Mouse (Mus musculus) testis, adult 2 months (tissue): ENCODE measurements at regions not wholly inside any gene's neighbourhood (a gene's known extent, or its start where the extent isn't known, plus 50 kb on each side); places are given as distances from the start of the nearest gene placed in this dataset.

ENCODE experiments used
- CTCF ChIP-seq: fragments of 200-500 bp; IDR thresholded peaks from 2 replicates; pipeline ENCODE4 v1.5.1; 2012; ENCODE audit warnings: low read depth, mild to moderate bottlenecking, inconsistent platforms, low read length, moderate library complexity; ENCODE audit not compliant: control insufficient read depth, insufficient read depth, insufficient replicate concordance
- POLR2A ChIP-seq: fragments of 200-500 bp; IDR thresholded peaks from 2 replicates; pipeline ENCODE4 v1.6.1; 2012; ENCODE audit warnings: low read depth, mild to moderate bottlenecking, inconsistent platforms, low read length, moderate library complexity; ENCODE audit not compliant: control insufficient read depth

GRCm38 (mm10) chr13:99092279-99092930 lies 92.2 kb upstream of the Zfp366 start:
- TF ChIP-seq CTCF = no peak
- no peak for TF ChIP-seq POLR2A
